Mouse (Mus musculus): ENCODE results near the gene Adamts9. TPM values are rescaled to one million over a fixed set of nuclear protein-coding genes. Genes with fewer than 3 reads are reported as not detected.

The Adamts9 gene
- polyA plus RNA-seq, 1 experiment from 2014 or later, result 3.8 TPM

DNA sequence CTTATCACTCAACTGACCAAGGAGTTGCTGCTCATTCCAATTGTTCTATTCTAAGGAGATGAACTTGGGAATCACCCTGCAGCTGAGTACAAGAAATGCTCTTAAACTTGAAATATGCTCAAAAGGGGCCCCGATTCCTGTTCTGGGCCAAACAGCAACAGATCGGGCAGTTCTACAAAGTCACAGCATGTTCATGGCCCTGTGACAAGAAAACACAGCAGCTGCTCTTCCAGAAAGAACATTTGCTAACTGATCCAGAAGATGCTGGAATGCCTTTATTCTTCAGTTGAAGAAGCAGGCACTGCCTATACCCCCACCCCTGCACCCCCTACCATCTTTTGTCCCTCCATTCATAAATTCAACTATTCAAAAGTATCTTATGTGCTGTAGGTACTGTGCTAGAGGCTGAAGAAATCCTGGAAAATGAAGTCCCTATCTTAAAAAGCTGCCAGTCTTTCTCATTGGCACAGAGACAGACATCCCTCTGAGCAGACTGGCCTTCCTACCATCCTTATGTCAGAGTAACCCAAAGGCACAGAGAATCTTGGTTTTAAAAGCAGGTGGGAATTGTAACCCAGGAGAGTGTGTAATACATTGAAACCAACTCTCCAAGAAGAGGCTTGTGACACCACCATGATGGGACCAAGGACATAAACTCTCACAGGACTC is 130.5 kb downstream of the Adamts9 start:
- no peaks in the 10 kb centered on the region for H3K36me3 ChIP-seq (replicated peaks)
- no peak overlapping the region for H3K27ac ChIP-seq (replicated peaks)
- no peak overlapping the region for H3K4me3 ChIP-seq
- WGBS, result 87% methylated on average over 2 of the region's 2 CpGs
- no peaks in the 10 kb centered on the region for H3K27me3 ChIP-seq (replicated peaks; ENCODE audit: low read depth, poor library complexity, severe bottlenecking)
- H3K9me3 ChIP-seq, result no peaks in the 10 kb centered on the region
- no peak for DNase-seq (ENCODE audit: low spot score)
- peaks cover 12% of the 10 kb centered on the region for H3K4me1 ChIP-seq

DNA sequence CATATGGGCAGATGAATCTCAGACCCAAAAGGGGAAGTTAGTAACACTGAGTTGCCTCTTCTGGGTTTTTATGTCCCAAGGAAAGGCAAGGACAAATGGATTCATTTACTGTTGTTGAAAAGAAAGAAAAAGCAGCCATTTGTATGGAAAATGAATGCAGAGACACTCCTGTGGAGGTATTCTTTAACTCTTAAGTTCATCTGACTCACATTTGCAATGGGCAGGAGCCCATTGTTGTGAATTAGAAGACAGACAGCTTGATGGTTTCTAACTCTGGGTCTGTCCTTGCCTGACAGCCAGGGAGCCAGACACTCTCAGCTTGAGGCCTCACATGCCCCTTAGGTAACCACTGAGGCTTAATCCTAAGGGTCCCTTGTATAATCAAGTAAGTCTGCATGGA is 131.7 kb downstream of the Adamts9 start:
- H3K4me3 ChIP-seq, result no peak overlapping the region
- no peaks in the 10 kb centered on the region for H3K27me3 ChIP-seq (replicated peaks; ENCODE audit: low read depth, poor library complexity, severe bottlenecking)
- H3K9me3 ChIP-seq, result no peaks in the 10 kb centered on the region
- H3K4me1 ChIP-seq, result peaks cover 9% of the 10 kb centered on the region
- H3K27ac ChIP-seq (replicated peaks), result no peak overlapping the region
- DNase-seq (ENCODE audit: low spot score), result no peak
- peaks cover 6% of the 10 kb centered on the region for H3K36me3 ChIP-seq (replicated peaks)

DNA sequence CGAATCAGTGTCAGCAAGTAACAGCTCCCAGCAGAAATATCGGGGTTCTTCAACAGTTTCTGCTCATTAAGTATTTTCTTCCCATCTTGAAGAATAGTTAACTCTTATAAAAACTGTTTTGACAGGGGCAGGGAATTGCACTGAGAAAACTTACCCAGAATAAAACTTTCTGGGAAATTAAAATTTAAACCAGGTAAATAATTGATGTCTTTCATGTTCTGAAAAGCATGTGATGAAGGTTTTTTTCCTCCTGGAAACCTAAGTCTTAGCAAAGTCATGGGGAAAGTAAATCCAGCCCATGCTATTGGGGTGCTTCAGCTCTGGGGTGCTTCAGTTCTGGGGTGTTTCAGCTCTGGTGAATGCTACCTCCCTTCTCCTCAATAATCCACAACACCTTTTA is 132.7 kb downstream of the Adamts9 start:
- Histone ChIP-seq H3K27me3 (replicated peaks; ENCODE audit: low read depth, poor library complexity, severe bottlenecking) (no peaks in the 10 kb centered on the region), H3K9me3 (no peaks in the 10 kb centered on the region), H3K27ac (replicated peaks) (no peak overlapping the region), H3K4me1 (0 out of 2 replicates have a peak, but pooled peaks cover 3% of the 10 kb centered on the region), H3K4me3 (no peak overlapping the region), H3K36me3 (replicated peaks) (peaks cover 14% of the 10 kb centered on the region)
- WGBS, result 94% methylated on average over 2 of the region's 2 CpGs
- no peak for DNase-seq (ENCODE audit: low spot score)

DNA sequence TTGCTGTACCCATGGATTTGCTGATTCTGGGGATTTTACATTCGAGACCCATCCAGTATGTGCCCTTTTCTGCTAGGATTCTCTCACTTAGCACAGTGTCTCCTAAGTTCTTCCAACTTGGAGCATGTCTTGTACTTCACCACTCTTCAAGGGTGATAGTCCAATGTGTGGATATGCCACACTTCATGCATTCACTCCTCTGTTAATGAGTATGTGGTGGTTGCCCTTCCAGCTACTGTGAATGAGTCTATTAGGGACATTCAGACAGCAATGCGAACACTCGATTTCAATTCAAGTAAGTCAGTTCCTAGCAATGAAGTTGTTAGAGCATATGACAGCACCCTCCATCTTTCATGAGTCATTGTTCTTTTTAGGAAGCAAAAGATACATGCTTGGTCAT is 133.5 kb downstream of the Adamts9 start:
- 89% methylated on average over 3 of the region's 3 CpGs for WGBS
- no peaks in the 10 kb centered on the region for H3K27me3 ChIP-seq (replicated peaks; ENCODE audit: low read depth, poor library complexity, severe bottlenecking)
- H3K4me3 ChIP-seq, result no peak overlapping the region
- H3K9me3 ChIP-seq, result no peaks in the 10 kb centered on the region
- H3K27ac ChIP-seq (replicated peaks), result no peak overlapping the region
- H3K36me3 ChIP-seq (replicated peaks), result peaks cover 22% of the 10 kb centered on the region
- no peak for DNase-seq (ENCODE audit: low spot score)
- H3K4me1 ChIP-seq, result 0 out of 2 replicates have a peak, but pooled peaks cover 3% of the 10 kb centered on the region

DNA sequence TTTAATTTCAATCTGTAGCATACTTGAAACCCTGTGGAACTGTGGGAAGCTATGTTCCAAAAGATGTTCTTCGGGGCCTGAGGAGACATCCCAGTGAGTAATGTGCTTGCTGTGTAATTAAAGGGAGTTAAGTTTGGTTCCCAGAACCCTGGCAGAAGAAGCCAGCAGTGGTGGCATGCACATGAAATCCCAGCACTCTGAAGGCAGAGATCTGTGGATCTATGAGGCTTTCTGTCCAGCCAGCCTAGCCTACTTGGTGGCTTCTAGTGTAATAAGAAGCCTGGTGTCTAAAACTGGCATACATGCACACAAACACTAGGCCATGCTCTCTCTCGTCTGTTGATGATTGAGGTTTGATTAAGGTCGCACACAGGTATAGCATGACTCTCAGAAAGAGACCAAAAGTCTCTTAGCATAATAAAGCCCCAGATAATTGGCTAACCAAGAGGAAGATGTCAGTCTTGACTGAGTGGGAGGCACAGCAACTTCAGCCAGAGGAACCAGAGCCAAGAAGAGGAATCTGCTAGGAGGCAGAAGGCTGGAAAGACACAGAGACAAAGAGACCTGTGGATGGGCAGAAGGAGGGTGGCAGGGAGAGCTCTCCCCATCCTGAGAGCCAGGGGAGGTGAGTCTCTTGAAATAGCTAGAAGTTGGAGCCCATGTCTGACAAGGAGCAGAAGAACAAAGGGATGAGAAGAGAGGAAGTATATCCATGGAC is 138.9 kb downstream of the Adamts9 start:
- Histone ChIP-seq H3K27ac (replicated peaks) (no peak overlapping the region), H3K27me3 (replicated peaks; ENCODE audit: low read depth, poor library complexity, severe bottlenecking) (no peaks in the 10 kb centered on the region), H3K4me3 (no peak overlapping the region), H3K36me3 (replicated peaks) (peaks cover 28% of the 10 kb centered on the region), H3K4me1 (no peaks in the 10 kb centered on the region), H3K9me3 (no peaks in the 10 kb centered on the region)
- no peak for DNase-seq (ENCODE audit: low spot score)
- 84% methylated on average over 3 of the region's 3 CpGs for WGBS

DNA sequence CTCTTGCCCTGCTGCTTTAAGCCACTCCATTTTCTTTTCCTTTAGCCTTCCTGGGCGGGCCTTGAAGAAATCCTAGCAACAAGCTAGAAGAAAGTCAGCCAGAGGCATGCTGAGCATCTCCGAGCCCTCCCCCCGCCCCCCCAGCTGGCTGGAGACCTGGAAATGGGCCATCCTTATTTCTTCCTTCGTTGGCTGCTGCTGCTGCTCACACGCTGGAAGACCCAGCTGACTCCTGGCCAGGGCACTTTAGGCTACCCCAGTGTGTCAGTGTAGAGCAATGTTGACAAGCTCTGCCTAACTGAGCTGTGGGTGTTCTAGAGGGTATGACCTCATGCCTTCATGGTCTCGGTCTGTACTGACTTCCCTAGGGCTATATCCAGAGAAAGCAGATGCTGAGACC is 140.1 kb downstream of the Adamts9 start:
- no peaks in the 10 kb centered on the region for H3K9me3 ChIP-seq
- WGBS, result 78% methylated on average over 6 of the region's 6 CpGs
- H3K4me1 ChIP-seq, result no peaks in the 10 kb centered on the region
- no peaks in the 10 kb centered on the region for H3K27me3 ChIP-seq (replicated peaks; ENCODE audit: low read depth, poor library complexity, severe bottlenecking)
- H3K4me3 ChIP-seq, result no peak overlapping the region
- no peak for DNase-seq (ENCODE audit: low spot score)
- no peak overlapping the region for H3K27ac ChIP-seq (replicated peaks)
- peaks cover 28% of the 10 kb centered on the region for H3K36me3 ChIP-seq (replicated peaks)

DNA sequence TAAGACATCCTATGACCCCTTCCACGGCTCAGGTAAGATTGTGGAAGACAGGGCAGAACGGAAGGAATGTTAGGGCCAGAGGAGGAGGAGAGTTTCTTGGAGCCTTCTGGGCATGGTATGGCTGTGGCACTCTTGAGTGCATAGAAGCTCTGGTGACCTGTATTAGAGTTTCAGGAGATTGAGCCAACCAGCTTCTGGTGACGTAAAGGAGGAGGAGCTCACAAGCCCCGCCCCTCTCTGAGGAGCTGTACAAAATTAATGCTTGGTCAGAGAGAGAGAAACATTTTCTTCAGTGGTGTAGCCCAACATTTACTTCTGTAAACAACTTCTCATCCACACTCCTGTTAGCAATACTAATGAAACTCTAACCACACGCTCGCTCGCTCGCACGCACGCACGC is 140.9 kb downstream of the Adamts9 start:
- WGBS, result 92% methylated on average over 11 of the region's 11 CpGs
- peaks cover 33% of the 10 kb centered on the region for H3K36me3 ChIP-seq (replicated peaks)
- no peaks in the 10 kb centered on the region for H3K4me1 ChIP-seq
- H3K4me3 ChIP-seq, result no peak overlapping the region
- H3K9me3 ChIP-seq, result no peaks in the 10 kb centered on the region
- no peaks in the 10 kb centered on the region for H3K27me3 ChIP-seq (replicated peaks; ENCODE audit: low read depth, poor library complexity, severe bottlenecking)
- no peak overlapping the region for H3K27ac ChIP-seq (replicated peaks)
- no peak for DNase-seq (ENCODE audit: low spot score)

DNA sequence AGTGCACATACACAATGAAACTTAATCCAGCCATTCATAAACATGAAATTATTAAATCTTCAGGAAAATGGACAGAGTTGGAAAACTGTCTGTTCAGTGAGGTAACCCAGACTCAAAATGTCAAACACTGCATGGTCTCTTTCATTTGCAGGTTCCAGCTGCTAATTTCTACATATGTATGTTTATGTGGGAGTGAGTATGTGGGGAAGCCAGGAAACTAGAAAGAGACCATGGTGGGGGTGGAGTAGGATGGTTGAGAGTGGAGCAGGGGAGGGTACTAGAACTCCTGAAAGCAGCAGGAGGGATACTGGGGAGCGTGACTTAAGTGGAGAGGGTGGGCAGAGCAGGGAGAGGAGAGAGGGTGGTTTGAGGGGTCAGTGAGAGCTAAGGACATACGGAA is 141.8 kb downstream of the Adamts9 start:
- no peak for DNase-seq (ENCODE audit: low spot score)
- H3K27me3 ChIP-seq (replicated peaks; ENCODE audit: low read depth, poor library complexity, severe bottlenecking), result no peaks in the 10 kb centered on the region
- H3K4me3 ChIP-seq, result no peak overlapping the region
- 85% methylated on average over 2 of the region's 2 CpGs for WGBS
- H3K4me1 ChIP-seq, result no peaks in the 10 kb centered on the region
- H3K9me3 ChIP-seq, result no peaks in the 10 kb centered on the region
- H3K36me3 ChIP-seq (replicated peaks), result peaks cover 33% of the 10 kb centered on the region
- H3K27ac ChIP-seq (replicated peaks), result no peak overlapping the region

DNA sequence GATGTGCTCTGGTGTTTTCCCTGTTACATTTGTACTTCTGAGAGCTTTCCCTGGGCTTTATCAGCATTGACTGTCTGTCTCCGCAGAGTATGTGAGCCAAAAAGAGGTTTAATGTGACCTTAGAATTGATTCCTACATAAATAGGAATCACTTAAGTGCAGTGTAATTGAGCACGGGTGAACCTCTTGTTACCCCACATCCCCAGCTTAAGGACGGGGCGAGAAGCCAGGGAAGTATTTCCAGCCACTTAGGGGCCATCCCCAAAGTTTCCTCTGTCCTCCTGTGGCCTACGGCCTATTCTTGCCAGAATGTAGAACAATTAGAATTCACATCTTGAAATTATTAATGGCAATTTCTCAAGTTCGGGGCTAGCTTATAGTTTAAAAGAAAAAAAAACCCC is 149.5 kb downstream of the Adamts9 start:
- Histone ChIP-seq H3K9me3 (no peaks in the 10 kb centered on the region), H3K4me3 (no peak overlapping the region), H3K27me3 (replicated peaks; ENCODE audit: low read depth, poor library complexity, severe bottlenecking) (0 out of 2 replicates have a peak, but pooled peaks cover 4% of the 10 kb centered on the region), H3K36me3 (replicated peaks) (peaks cover 36% of the 10 kb centered on the region), H3K27ac (replicated peaks) (no peak overlapping the region), H3K4me1 (peaks cover 9% of the 10 kb centered on the region; the same call in 1 of the 2 replicates)
- WGBS, result 64% methylated on average over 6 of the region's 6 CpGs
- DNase-seq (ENCODE audit: low spot score), result peak; percentile 18

DNA sequence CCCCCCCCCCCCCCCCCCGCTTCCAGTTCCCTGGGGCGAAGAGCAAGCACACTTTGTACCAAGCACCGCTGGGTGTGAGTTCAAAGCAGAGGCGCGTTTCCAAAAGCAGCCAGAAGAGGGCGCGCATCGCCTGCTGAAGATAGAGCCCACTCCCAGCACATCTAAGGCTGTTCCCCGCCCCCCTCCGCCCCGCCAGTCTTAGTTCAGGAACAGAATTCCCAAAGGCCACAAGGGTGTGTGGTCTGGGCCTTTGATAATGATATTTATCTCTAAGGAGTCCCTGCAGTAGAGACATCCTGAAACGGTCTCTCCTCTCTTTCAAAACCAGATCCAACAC is 155.9 kb downstream of the Adamts9 start:
- DNase-seq (ENCODE audit: low spot score), result peak; percentile 93
- under 1% methylated on average over 11 of the region's 12 CpGs for WGBS
- Histone ChIP-seq H3K27me3 (replicated peaks; ENCODE audit: low read depth, poor library complexity, severe bottlenecking) (peaks cover 21% of the 10 kb centered on the region), H3K9me3 (no peaks in the 10 kb centered on the region), H3K27ac (replicated peaks) (peak overlapping the region; percentile 45; the same call in 1 of the 2 replicates), H3K36me3 (replicated peaks) (peaks cover 2% of the 10 kb centered on the region; the same call in 1 of the 2 replicates), H3K4me1 (peaks cover 17% of the 10 kb centered on the region), H3K4me3 (peak overlapping the region; percentile 51)

DNA sequence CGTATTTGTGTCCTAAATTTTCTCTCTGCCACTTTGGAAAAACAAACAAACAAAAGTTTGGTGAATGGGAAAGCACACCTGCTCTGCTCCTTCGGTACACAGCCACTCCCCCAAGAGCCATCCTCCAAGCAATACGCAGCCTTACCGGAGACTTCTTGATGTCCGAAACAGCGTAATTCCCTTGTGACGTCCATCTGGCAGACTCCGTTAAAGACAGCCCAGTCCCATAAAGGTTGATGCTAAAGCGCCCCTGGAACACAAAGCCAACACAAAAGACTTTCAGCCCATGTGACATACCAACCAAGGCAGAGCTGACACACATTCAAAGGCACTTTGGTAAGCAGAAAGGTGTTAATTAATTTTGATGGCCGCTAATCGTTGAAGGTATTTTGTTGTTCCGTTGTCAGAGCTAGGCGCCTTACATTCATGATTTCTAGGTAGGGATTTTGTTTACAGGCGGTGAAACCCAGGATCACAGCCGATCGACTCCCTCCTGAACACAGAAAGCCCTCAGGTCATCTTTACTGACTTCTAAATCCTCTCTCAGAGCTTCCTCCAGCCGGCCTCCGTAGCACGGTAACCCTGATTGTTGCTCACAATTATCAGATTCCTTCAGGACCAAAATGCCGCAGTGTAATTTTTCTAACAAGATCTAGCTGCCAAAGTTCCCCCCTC is 156.5 kb downstream of the Adamts9 start:
- H3K4me1 ChIP-seq, result peaks cover 17% of the 10 kb centered on the region
- WGBS, result 3% methylated on average over 20 of the region's 20 CpGs
- H3K36me3 ChIP-seq (replicated peaks), result peaks cover 2% of the 10 kb centered on the region; the same call in 1 of the 2 replicates
- H3K4me3 ChIP-seq, result peak overlapping the region; percentile 51
- peaks cover 21% of the 10 kb centered on the region for H3K27me3 ChIP-seq (replicated peaks; ENCODE audit: low read depth, poor library complexity, severe bottlenecking)
- no peaks in the 10 kb centered on the region for H3K9me3 ChIP-seq
- H3K27ac ChIP-seq (replicated peaks), result peak overlapping the region; percentile 45
- no peak for DNase-seq (ENCODE audit: low spot score)

DNA sequence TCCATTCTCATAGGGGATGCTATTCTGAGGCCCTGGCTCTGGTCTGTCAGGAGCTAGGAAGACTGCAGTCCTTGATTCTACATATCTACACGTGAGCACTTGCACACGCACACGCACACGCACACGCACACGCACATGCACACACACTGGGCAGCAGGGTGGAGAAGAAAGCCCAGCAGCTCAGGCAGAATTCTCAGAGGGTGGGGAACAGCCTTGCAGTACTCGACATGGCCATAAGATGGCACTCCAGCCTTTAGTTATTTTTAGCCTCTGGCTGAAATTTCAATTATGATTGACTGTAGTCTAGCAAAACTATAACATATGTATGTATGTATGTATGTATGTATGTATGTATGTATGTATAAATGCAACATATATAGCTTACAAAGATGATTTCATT is 158.5 kb downstream of the Adamts9 start:
- WGBS, result 12% methylated on average over 7 of the region's 7 CpGs
- H3K4me1 ChIP-seq, result peaks cover 20% of the 10 kb centered on the region
- DNase-seq (ENCODE audit: low spot score), result peak; percentile 55
- H3K9me3 ChIP-seq, result no peaks in the 10 kb centered on the region
- H3K27ac ChIP-seq (replicated peaks), result no peak overlapping the region
- peaks cover 18% of the 10 kb centered on the region for H3K27me3 ChIP-seq (replicated peaks; ENCODE audit: low read depth, poor library complexity, severe bottlenecking)
- no peak overlapping the region for H3K4me3 ChIP-seq
- peaks cover 2% of the 10 kb centered on the region; the same call in 1 of the 2 replicates for H3K36me3 ChIP-seq (replicated peaks)

DNA sequence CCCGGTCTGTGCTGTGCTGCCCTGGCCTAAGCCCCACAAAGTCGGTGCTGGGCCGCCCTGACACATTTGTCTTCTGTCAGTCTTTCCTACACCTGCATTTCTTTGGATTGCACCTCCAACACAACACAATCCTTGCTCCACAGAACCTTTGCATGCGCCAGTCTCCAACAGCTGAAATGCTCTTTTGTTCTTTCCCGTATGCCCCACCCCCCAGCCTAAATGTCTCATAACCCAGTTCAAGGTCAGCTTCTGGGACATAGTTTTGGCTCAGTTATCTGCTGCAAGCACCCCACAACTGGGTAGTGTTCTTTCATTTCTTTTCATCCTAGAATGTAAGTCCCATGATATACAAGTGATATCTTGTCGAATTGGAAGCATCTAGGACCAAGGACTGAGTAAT is 161.8 kb downstream of the Adamts9 start:
- Histone ChIP-seq H3K4me3 (no peak overlapping the region), H3K36me3 (replicated peaks) (no peaks in the 10 kb centered on the region), H3K27ac (replicated peaks) (no peak overlapping the region), H3K4me1 (peaks cover 15% of the 10 kb centered on the region), H3K27me3 (replicated peaks; ENCODE audit: low read depth, poor library complexity, severe bottlenecking) (peaks cover 15% of the 10 kb centered on the region), H3K9me3 (no peaks in the 10 kb centered on the region)
- DNase-seq (ENCODE audit: low spot score), result no peak
- WGBS, result 90% methylated on average over 6 of the region's 6 CpGs

Measured in embryonic facial prominence, embryonic 10.5 days (tissue).